Mouse (Mus musculus) cerebellum, adult 11 months (tissue): ENCODE measurements around the gene Map3k4.

ENCODE experiments used
- DNase-seq: peaks from one replicate; pipeline ENCODE4 v3.0.0; 2022

Map3k4 gene

GRCm38 (mm10) chr17:12318663-12319201 lies at the start of gene Map3k4:
TSS of gene Map3k4 (minus strand) at chr17:12318796.
- DNase-seq: peak; percentile 96

- DNase-seq: peak; percentile 30
Measured at GRCm38 (mm10) chr17:12367373-12367930, 48.9 kb upstream of the Map3k4 start.

- no peak for DNase-seq
Measured at GRCm38 (mm10) chr17:12364426-12364735, 45.8 kb upstream of the Map3k4 start.

GRCm38 (mm10) chr17:12363601-12364425 lies 45.2 kb upstream of the Map3k4 start:
- no peak for DNase-seq

GRCm38 (mm10) chr17:12359876-12360275 lies 41.3 kb upstream of the Map3k4 start:
- DNase-seq: no peak

- no peak for DNase-seq
Measured at GRCm38 (mm10) chr17:12352781-12353180, 34.2 kb upstream of the Map3k4 start.

- DNase-seq: no peak
Measured at GRCm38 (mm10) chr17:12351564-12351963, 33.0 kb upstream of the Map3k4 start.

- no peak for DNase-seq
Measured at GRCm38 (mm10) chr17:12347462-12347861, 28.9 kb upstream of the Map3k4 start.

GRCm38 (mm10) chr17:12343702-12344376 lies 25.2 kb upstream of the Map3k4 start:
- DNase-seq: no peak

GRCm38 (mm10) chr17:12337156-12337555 lies 18.6 kb upstream of the Map3k4 start:
- DNase-seq: no peak

GRCm38 (mm10) chr17:12336073-12336868 lies 17.7 kb upstream of the Map3k4 start:
- DNase-seq: no peak

GRCm38 (mm10) chr17:12335115-12335514 lies 16.5 kb upstream of the Map3k4 start:
- DNase-seq: no peak

GRCm38 (mm10) chr17:12327847-12328518 lies 9.4 kb upstream of the Map3k4 start:
- no peak for DNase-seq

- DNase-seq: no peak
Measured at GRCm38 (mm10) chr17:12319786-12320185, 1.2 kb upstream of the Map3k4 start.

- no peak for DNase-seq
Measured at GRCm38 (mm10) chr17:12317954-12318651, 493 bp downstream of the Map3k4 start.

- no peak for DNase-seq
Measured at GRCm38 (mm10) chr17:12317607-12317953, 1.0 kb downstream of the Map3k4 start.

GRCm38 (mm10) chr17:12316251-12316650 lies 2.3 kb downstream of the Map3k4 start:
- no peak for DNase-seq

GRCm38 (mm10) chr17:12312248-12312647 lies 6.3 kb downstream of the Map3k4 start:
- DNase-seq: no peak

GRCm38 (mm10) chr17:12309493-12309892 lies 9.1 kb downstream of the Map3k4 start:
- no peak for DNase-seq

GRCm38 (mm10) chr17:12309059-12309458 lies 9.5 kb downstream of the Map3k4 start:
- DNase-seq: no peak

- no peak for DNase-seq
Measured at GRCm38 (mm10) chr17:12307251-12308135, 11.1 kb downstream of the Map3k4 start.
